Mouse (Mus musculus) Patski (cell line): Measurements from ENCODE around the gene Tmigd3. TPM values are rescaled to one million over a fixed set of nuclear protein-coding genes. Genes with fewer than 3 reads are reported as not detected.
"Not testable (repeated sequence)": the region's sequence is repeated elsewhere in the genome, so short reads cannot be mapped to it uniquely, and the experiment has no call there.

Experiments
- ATAC-seq: fragments of 100-300 bp; one replicate; pipeline ENCODE4 v1.8.0; 2021
- CTCF ChIA-PET: fragments of 350-600 bp; sonication (Branson Sonifier 250); formaldehyde crosslinking; loops from one replicate; lab custom pipeline; 2022; ENCODE audit warnings: inconsistent platforms; lab: Charles Lee
- POLR2A ChIA-PET: fragments of 350-600 bp; sonication (Branson Sonifier 250); formaldehyde crosslinking; loops from one replicate; lab custom pipeline; 2022; ENCODE audit warnings: antibody characterized with exemption, inconsistent platforms; lab: Charles Lee
- DNase-seq: peaks from one replicate; pipeline ENCODE4 v3.0.0-alpha.2; 2011; ENCODE audit warnings: low read depth, low spot score
- H3K27me3 ChIP-seq: fragments of 371-371 bp; one replicate; pipeline ENCODE4 v1.5.1; 2021
- CTCF ChIP-seq: fragments of 100-300 bp; IDR thresholded peaks from one replicate; pipeline ENCODE4 v1.5.1; 2021
- in situ Hi-C: fragments of 300-500 bp; cut with MboI; formaldehyde crosslinking; loops from 3 replicates; pipeline ENCODE4 v1.11.1; 2018; ENCODE audit warnings: low pct_unique_long_range_greater_than_20kb, mixed read lengths
- polyA plus RNA-seq: library from polyadenylated mRNA; unstranded; gene quantifications from one replicate; pipeline ENCODE4 v1.2.3, GENCODE M21; 2021

Tmigd3 gene
- polyA plus RNA-seq, 1 experiment from 2014 or later: not detected

DNA sequence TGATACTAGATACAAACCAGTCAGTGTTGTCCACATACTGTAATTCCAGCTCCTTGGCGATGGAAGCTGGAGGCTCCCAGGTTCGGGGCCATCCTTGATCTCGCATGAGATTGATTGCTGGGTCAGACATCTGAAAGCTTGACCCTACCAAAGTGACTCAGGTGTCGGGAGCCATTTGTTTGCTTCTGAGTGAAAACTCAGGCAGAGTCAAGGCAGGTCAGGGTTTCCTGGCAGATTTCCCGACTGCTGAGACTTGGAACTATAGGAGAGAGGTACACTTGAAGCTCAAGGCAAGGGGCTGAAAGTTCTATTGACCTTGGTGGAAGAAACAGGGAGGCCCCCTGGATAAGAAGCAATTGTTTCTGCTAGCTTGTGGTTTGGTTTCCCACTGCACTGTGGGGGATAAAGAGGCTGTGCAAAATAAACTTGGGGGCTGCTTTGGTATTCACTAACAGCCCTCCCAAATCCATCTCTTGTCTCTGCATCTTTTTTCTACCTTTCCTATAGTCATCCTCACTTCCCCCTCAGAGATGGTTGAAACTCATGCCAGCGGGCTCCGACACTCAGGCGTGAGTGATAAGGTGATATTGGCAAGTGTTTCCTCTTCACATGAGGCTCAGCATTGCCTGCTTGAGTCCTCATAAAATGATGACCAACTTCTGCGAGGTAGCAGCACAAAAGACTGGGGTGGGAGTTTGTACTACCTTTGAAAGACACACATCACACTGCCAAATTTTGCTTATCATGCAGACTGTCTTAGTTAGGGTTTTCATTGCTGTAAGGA lies 41.6 kb downstream of the Tmigd3 start:
- ChIA-PET POLR2A (no interaction called here), CTCF (interaction anchor here (1.5 kb wide), 1 partner anchor 16 kb away, joined by 7 read pairs; no protein-coding TSS in a partner anchor)
- no peak for TF ChIP-seq CTCF
- DNase-seq (no peak), ATAC-seq (no peak)
- H3K27me3 ChIP-seq: peaks cover 14% of the 10 kb centered on the region
- in situ Hi-C loops: no loop called here

DNA sequence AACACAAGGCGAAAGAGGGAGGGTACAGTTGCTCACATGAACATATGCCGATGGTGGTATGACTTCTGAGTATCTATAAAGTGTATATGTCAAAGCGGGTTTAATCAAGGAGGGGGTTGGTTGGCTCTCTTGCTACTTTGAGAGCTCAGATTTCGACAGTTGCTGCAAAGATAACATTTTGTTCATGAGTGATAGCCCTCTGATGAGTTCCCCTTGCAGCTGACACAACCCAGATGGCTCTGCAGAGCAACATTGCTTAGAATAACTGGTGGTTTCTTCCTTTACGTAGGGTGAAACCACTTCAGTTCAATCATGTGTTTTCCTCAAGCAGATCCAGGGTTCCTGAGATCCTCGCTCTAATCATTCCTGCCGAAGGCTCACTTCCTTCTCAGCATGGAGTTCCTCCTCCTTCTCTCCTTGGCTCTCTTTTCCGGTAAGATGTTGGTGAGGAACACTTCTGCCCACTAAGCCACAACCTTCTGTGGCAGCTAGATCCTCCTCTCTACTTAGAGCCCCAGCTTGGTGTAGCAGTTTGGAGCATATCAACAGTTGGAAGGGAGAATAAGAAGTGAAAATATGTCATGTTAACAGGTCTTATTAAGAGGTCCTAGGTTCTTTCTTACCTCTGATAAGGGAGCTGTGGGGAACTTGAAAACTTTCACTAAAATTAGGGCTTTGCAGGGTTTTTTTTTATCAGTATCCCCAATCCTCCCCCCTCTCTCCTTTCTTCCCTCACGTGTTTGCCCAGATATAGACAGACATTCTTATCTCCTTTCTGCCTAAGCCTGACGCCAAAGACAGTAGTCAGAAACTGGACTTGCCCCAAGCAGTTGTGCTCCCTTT lies 43.4 kb downstream of the Tmigd3 start:
- ChIA-PET CTCF (interaction anchor here (1.0 to 1.7 kb wide), 4 partner anchors 10 to 239 kb away, joined by 3 to 7 read pairs (median 6); no protein-coding TSS in a partner anchor), POLR2A (no interaction called here)
- in situ Hi-C loops: no loop called here
- no peak for TF ChIP-seq CTCF
- ATAC-seq (no peak), DNase-seq (no peak)
- H3K27me3 ChIP-seq: peaks cover 10% of the 10 kb centered on the region

DNA sequence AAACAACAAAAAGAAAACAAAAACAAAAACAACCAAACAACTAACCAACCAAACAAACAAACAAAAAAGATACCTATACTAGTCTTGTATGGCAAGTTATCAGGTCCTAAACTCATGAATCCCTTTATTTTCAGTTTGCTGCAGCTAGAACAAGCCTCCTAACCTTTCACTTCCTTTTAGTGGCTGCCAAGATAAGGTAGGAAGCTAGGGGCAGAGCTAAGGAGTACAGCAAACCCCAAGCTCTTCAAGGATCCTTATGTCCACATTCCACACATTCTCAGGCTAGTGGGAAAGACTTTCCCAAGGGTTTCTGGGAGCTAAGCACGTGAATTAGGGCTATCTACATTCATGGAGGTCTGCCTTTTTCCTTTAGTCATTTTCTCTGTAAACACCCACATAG lies 44.6 kb downstream of the Tmigd3 start:
- no peak for TF ChIP-seq CTCF
- DNase-seq: no peak
- peak; percentile 48 for ATAC-seq
- ChIA-PET POLR2A (no interaction called here), CTCF (interaction anchor here (1.3 to 1.6 kb wide), 2 partner anchors 13 to 20 kb away, joined by 3 read pairs; no protein-coding TSS in a partner anchor)
- in situ Hi-C loops: no loop called here
- H3K27me3 ChIP-seq: peaks cover 10% of the 10 kb centered on the region

GRCm38 (mm10) chr3:105916455-105916854 lies 45.8 kb downstream of the Tmigd3 start:
- ATAC-seq: not testable (repeated sequence)

DNA sequence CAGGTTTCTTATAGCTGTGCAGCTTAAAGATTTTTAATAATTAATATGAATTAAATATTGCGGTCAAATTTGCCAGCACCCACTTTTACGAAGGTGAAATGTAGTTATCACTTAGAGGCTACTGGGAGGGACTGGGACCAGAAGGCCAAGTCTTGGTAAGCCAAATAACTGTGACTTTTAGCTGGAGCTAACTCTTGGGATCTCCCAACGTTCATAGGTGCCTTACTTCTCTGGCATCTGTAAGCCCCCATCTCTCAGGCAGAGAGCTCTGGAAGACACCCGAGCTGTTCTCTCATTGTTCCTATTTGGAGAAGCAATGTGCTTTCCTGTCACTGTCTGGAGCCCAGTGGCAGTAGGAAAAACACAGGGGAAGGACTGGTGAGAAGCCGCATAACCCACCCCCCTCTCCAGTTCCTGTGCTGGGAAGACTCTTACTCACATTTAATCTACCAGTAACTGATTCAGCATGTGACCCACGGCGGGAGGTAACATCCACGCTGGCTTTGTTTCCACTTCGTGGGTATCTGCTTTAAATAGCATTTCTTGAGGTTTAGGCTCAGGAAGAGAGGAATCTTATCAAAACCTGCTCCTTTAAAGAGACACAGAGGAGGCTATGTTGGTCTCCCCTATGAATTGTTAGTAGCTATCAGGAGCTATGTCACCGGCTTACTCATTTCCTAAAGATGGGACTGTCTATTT lies 47.1 kb downstream of the Tmigd3 start:
- ChIA-PET CTCF (interaction anchor here (1.0 to 2.1 kb wide), 4 partner anchors 10 to 243 kb away, joined by 3 to 8 read pairs (median 4); no protein-coding TSS in a partner anchor), POLR2A (no interaction called here)
- in situ Hi-C loops: no loop called here
- peaks cover 5% of the 10 kb centered on the region for H3K27me3 ChIP-seq
- DNase-seq (no peak), ATAC-seq (peak; percentile 27)
- TF ChIP-seq CTCF: no peak

More at GRCm38 (mm10) chr3:105916455-105916854, 45.8 kb downstream of the Tmigd3 start:
- POLR2A ChIA-PET, DNase-seq, in situ Hi-C loops, H3K27me3 ChIP-seq: not testable (repeated sequence)
- CTCF ChIA-PET: interaction anchor here (0.7 kb wide), 1 partner anchor 20 kb away, joined by 5 read pairs; no protein-coding TSS in a partner anchor

DNA sequence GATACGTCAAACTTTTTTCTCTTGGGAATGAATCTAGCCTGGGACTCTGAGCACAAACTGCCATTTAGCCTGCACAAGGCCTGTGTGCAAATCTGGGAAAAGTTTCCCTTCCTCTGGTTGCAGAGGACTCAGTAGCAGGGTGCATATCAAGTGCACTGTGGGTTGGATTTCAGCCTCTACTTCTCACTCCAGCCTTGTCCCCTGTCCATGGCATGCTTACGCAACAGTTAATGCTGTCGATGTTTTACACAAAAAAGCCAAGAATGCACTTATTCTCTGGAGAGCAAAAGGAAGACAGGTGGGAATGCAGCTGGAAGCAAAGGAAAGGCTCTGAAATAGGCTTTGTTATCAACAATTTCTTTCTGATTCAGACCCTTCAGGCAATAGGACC lies 47.6 kb downstream of the Tmigd3 start:
- no peak for ATAC-seq
- no peak for TF ChIP-seq CTCF
- CTCF ChIA-PET: interaction anchor here (1.0 to 2.1 kb wide), 4 partner anchors 10 to 244 kb away, joined by 3 to 8 read pairs (median 4); no protein-coding TSS in a partner anchor
- DNase-seq: no peak
- in situ Hi-C loops: no loop called here
- peaks cover 2% of the 10 kb centered on the region for H3K27me3 ChIP-seq
- POLR2A ChIA-PET: no interaction called here

DNA sequence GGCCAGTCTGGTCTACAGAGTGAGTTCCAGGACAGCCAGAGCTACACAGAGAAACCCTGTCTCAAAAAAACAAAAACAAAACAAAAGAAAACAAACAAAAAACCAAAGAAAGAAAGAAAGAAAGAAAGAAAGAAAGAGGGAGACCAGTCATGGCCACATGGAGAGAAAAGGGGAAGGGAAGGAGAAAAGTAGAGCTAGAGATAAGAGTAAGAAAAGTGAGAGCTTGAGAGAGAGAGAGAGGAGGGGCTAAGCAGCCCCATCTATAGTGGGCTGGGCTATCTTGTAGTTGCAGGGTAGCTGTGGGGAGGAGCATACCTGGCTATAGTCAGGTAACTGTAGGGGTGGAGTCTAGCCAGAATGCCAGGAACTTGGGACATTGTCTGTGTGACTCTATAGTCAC lies 50.0 kb downstream of the Tmigd3 start:
- ChIA-PET POLR2A (interaction anchor here (0.8 kb wide), 1 partner anchor 149 kb away, joined by 4 read pairs; no protein-coding TSS in a partner anchor), CTCF (interaction anchor here (0.7 to 1.9 kb wide), 3 partner anchors 9 to 22 kb away, joined by 3 to 5 read pairs (median 4); no protein-coding TSS in a partner anchor)
- H3K27me3 ChIP-seq, DNase-seq, ATAC-seq, in situ Hi-C loops: not testable (repeated sequence)

DNA sequence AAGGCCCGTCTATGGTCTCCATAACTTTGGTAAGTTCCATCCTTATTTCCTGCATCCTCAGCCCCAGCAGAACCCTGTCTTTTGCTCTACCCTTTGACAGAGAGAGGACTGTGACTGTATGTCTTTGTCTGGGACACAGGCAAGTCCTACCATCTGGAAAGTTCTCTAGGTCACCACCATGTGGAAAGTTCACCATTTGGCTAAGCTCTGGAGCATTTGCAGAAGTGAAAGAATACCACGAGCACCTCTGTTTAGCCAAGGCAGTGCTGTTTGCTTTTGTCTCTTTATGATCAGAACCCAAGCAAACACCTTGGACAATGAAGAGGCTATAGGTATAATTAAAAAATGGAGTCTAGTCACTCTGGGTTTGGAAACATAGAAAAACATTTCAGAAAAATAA lies 51.3 kb downstream of the Tmigd3 start:
- TF ChIP-seq CTCF: no peak
- no peaks in the 10 kb centered on the region for H3K27me3 ChIP-seq
- ChIA-PET CTCF (interaction anchor here (0.8 to 1.9 kb wide), 3 partner anchors 14 to 247 kb away, joined by 3 to 5 read pairs (median 5); no protein-coding TSS in a partner anchor), POLR2A (interaction anchor here (1.3 kb wide), 1 partner anchor 14 kb away, joined by 4 read pairs; no protein-coding TSS in a partner anchor)
- DNase-seq (no peak), ATAC-seq (no peak)
- in situ Hi-C loops: no loop called here

GRCm38 (mm10) chr3:105924616-105925015 lies 53.9 kb downstream of the Tmigd3 start:
- no peak for DNase-seq

More at GRCm38 (mm10) chr3:105924616-105925015, 53.9 kb downstream of the Tmigd3 start:
- TF ChIP-seq CTCF: no peak
- in situ Hi-C loops: no loop called here
- ChIA-PET POLR2A (no interaction called here), CTCF (interaction anchor here (1.7 kb wide), 1 partner anchor 11 kb away, joined by 7 read pairs; no protein-coding TSS in a partner anchor)
- no peaks in the 10 kb centered on the region for H3K27me3 ChIP-seq
- ATAC-seq: no peak
